Mouse (Mus musculus): ENCODE results near the gene Lyrm4.

The Lyrm4 gene

GRCm38 (mm10) chr13:36035528-36035927 is 81.8 kb downstream of the Lyrm4 start:
- TF ChIP-seq NANOG (IDR thresholded peaks at IDR 0.05; ENCODE audit: borderline replicate concordance, low read length) (no peak), POU5F1 (IDR thresholded peaks at IDR 0.05; ENCODE audit: borderline replicate concordance, low read length) (no peak), CTCF (conservative IDR thresholded peaks at IDR 0.05; ENCODE audit: low read length) (no peak)
- H3K4me1 ChIP-seq (replicated peaks; ENCODE audit: low read depth, low read length) = no peaks in the 10 kb centered on the region
- no peak overlapping the region for H3K4me3 ChIP-seq (replicated peaks; ENCODE audit: low read length)
- H3K36me3 ChIP-seq (ENCODE audit: insufficient read depth, low read length) = no peaks in the 10 kb centered on the region
- H3K27me3 ChIP-seq (ENCODE audit: insufficient read depth, low read length) = no peaks in the 10 kb centered on the region
- no peaks in the 10 kb centered on the region for H3K9me3 ChIP-seq (ENCODE audit: low read length)

- no peaks in the 10 kb centered on the region for H3K4me1 ChIP-seq (replicated peaks; ENCODE audit: low read depth, low read length)
- H3K27me3 ChIP-seq (ENCODE audit: insufficient read depth, low read length) = no peaks in the 10 kb centered on the region
- H3K9me3 ChIP-seq (ENCODE audit: low read length) = no peaks in the 10 kb centered on the region
- no peak overlapping the region for H3K4me3 ChIP-seq (replicated peaks; ENCODE audit: low read length)
- TF ChIP-seq NANOG (IDR thresholded peaks at IDR 0.05; ENCODE audit: borderline replicate concordance, low read length) = no peak
- no peak for TF ChIP-seq CTCF (conservative IDR thresholded peaks at IDR 0.05; ENCODE audit: low read length)
- no peak for TF ChIP-seq POU5F1 (IDR thresholded peaks at IDR 0.05; ENCODE audit: borderline replicate concordance, low read length)
- H3K36me3 ChIP-seq (ENCODE audit: insufficient read depth, low read length) = no peaks in the 10 kb centered on the region
These were observed 85.4 kb downstream of the Lyrm4 start for GRCm38 (mm10) chr13:36031959-36032358.

- Histone ChIP-seq H3K27me3 (ENCODE audit: insufficient read depth, low read length) (no peaks in the 10 kb centered on the region), H3K36me3 (ENCODE audit: insufficient read depth, low read length) (no peaks in the 10 kb centered on the region), H3K4me1 (replicated peaks; ENCODE audit: low read depth, low read length) (peaks cover 2% of the 10 kb centered on the region), H3K4me3 (replicated peaks; ENCODE audit: low read length) (no peak overlapping the region), H3K9me3 (ENCODE audit: low read length) (no peaks in the 10 kb centered on the region)
- TF ChIP-seq POU5F1 (IDR thresholded peaks at IDR 0.05; ENCODE audit: borderline replicate concordance, low read length) (no peak), NANOG (IDR thresholded peaks at IDR 0.05; ENCODE audit: borderline replicate concordance, low read length) (no peak), CTCF (conservative IDR thresholded peaks at IDR 0.05; ENCODE audit: low read length) (peak; percentile 46)
These were observed 97.7 kb downstream of the Lyrm4 start for GRCm38 (mm10) chr13:36019309-36020274.

GRCm38 (mm10) chr13:36018017-36018416 is 99.3 kb downstream of the Lyrm4 start:
- no peaks in the 10 kb centered on the region for H3K9me3 ChIP-seq (ENCODE audit: low read length)
- H3K4me1 ChIP-seq (replicated peaks; ENCODE audit: low read depth, low read length) = no peaks in the 10 kb centered on the region
- no peak overlapping the region for H3K4me3 ChIP-seq (replicated peaks; ENCODE audit: low read length)
- TF ChIP-seq NANOG (IDR thresholded peaks at IDR 0.05; ENCODE audit: borderline replicate concordance, low read length) (no peak), POU5F1 (IDR thresholded peaks at IDR 0.05; ENCODE audit: borderline replicate concordance, low read length) (no peak), CTCF (conservative IDR thresholded peaks at IDR 0.05; ENCODE audit: low read length) (no peak)
- no peaks in the 10 kb centered on the region for H3K27me3 ChIP-seq (ENCODE audit: insufficient read depth, low read length)
- H3K36me3 ChIP-seq (ENCODE audit: insufficient read depth, low read length) = no peaks in the 10 kb centered on the region

GRCm38 (mm10) chr13:36015636-36016035 is 101.7 kb downstream of the Lyrm4 start:
- no peak for TF ChIP-seq NANOG (IDR thresholded peaks at IDR 0.05; ENCODE audit: borderline replicate concordance, low read length)
- no peak for TF ChIP-seq POU5F1 (IDR thresholded peaks at IDR 0.05; ENCODE audit: borderline replicate concordance, low read length)
- no peak for TF ChIP-seq CTCF (conservative IDR thresholded peaks at IDR 0.05; ENCODE audit: low read length)
- no peak overlapping the region for H3K4me3 ChIP-seq (replicated peaks; ENCODE audit: low read length)
- H3K9me3 ChIP-seq (ENCODE audit: low read length) = no peaks in the 10 kb centered on the region
- no peaks in the 10 kb centered on the region for H3K36me3 ChIP-seq (ENCODE audit: insufficient read depth, low read length)
- H3K4me1 ChIP-seq (replicated peaks; ENCODE audit: low read depth, low read length) = peaks cover 4% of the 10 kb centered on the region; the same call in 1 of the 2 replicates
- H3K27me3 ChIP-seq (ENCODE audit: insufficient read depth, low read length) = no peaks in the 10 kb centered on the region

GRCm38 (mm10) chr13:36009981-36010380 is 107.3 kb downstream of the Lyrm4 start:
- Histone ChIP-seq H3K27me3 (ENCODE audit: insufficient read depth, low read length) (no peaks in the 10 kb centered on the region), H3K4me1 (replicated peaks; ENCODE audit: low read depth, low read length) (peaks cover 4% of the 10 kb centered on the region; the same call in 1 of the 2 replicates), H3K4me3 (replicated peaks; ENCODE audit: low read length) (no peak overlapping the region), H3K9me3 (ENCODE audit: low read length) (no peaks in the 10 kb centered on the region), H3K36me3 (ENCODE audit: insufficient read depth, low read length) (no peaks in the 10 kb centered on the region)
- no peak for TF ChIP-seq NANOG (IDR thresholded peaks at IDR 0.05; ENCODE audit: borderline replicate concordance, low read length)

GRCm38 (mm10) chr13:36000798-36001197 is 116.5 kb downstream of the Lyrm4 start:
- Histone ChIP-seq H3K4me1 (replicated peaks; ENCODE audit: low read depth, low read length) (no peaks in the 10 kb centered on the region), H3K36me3 (ENCODE audit: insufficient read depth, low read length) (peaks cover 4% of the 10 kb centered on the region; the same call in 1 of the 2 replicates), H3K9me3 (ENCODE audit: low read length) (no peaks in the 10 kb centered on the region), H3K27me3 (ENCODE audit: insufficient read depth, low read length) (no peaks in the 10 kb centered on the region), H3K4me3 (replicated peaks; ENCODE audit: low read length) (no peak overlapping the region)
- TF ChIP-seq NANOG (IDR thresholded peaks at IDR 0.05; ENCODE audit: borderline replicate concordance, low read length) (no peak), CTCF (conservative IDR thresholded peaks at IDR 0.05; ENCODE audit: low read length) (no peak), POU5F1 (IDR thresholded peaks at IDR 0.05; ENCODE audit: borderline replicate concordance, low read length) (no peak)

- Histone ChIP-seq H3K36me3 (ENCODE audit: insufficient read depth, low read length) (peaks cover 8% of the 10 kb centered on the region; the same call in 1 of the 2 replicates), H3K9me3 (ENCODE audit: low read length) (no peaks in the 10 kb centered on the region), H3K4me1 (replicated peaks; ENCODE audit: low read depth, low read length) (no peaks in the 10 kb centered on the region), H3K4me3 (replicated peaks; ENCODE audit: low read length) (no peak overlapping the region), H3K27me3 (ENCODE audit: insufficient read depth, low read length) (no peaks in the 10 kb centered on the region)
- TF ChIP-seq NANOG (IDR thresholded peaks at IDR 0.05; ENCODE audit: borderline replicate concordance, low read length) (no peak), POU5F1 (IDR thresholded peaks at IDR 0.05; ENCODE audit: borderline replicate concordance, low read length) (no peak), CTCF (conservative IDR thresholded peaks at IDR 0.05; ENCODE audit: low read length) (no peak)
These were observed 119.7 kb downstream of the Lyrm4 start for GRCm38 (mm10) chr13:35997606-35998005.
